Mouse (Mus musculus): ENCODE measurements around the gene Pard6b. TPM values are rescaled to one million over a fixed set of nuclear protein-coding genes. Genes with fewer than 3 reads are reported as not detected.

The Pard6b gene
- polyA plus RNA-seq, 1 experiment from 2014 or later, result 2.3 TPM

DNA sequence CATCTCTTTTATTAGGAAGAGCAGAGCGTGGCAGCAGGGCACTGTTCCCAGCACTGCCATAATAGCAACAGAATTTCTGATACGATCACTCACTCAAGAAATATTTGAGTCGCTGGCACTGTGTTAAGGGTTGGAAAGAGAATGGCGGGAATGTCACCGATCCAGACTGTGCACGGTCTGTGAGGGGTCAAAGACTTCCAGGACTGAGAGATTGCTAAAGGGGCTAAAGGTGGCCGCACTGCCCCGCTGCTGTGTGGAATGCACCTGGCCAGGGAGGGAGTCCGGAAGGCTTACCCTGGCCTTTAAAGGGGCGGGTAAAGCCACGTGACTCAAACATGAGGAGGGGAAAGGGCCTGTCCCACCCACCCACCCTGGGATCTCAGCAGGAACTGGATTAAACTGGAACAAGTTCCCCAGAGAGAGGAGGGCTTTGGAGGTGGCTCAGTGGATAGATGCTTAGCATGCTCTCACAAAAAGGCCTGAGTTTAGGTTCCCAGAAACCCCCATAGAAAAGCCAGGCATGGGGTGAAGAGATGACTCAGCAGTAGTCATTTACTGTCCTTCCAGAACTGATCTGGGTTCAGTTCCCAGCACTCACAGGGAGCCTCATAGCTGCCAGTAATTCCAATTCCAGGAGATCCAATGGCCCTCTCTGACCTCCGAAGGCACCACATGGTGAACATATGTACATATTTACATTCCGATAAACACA is 22.2 kb upstream of the Pard6b start:
- no peaks in the 10 kb centered on the region for H3K9me3 ChIP-seq (ENCODE audit: low read length)
- TF ChIP-seq EP300 (IDR thresholded peaks at IDR 0.05; ENCODE audit: low read depth) (no peak), CTCF (IDR thresholded peaks at IDR 0.05; ENCODE audit: low read depth) (no peak)
- DNase-seq (no peak), ATAC-seq (peak; percentile 76)
- no peaks in the 10 kb centered on the region for H3K27me3 ChIP-seq (ENCODE audit: insufficient read depth, low read length)
- 43% methylated on average over 13 of the region's 13 CpGs for WGBS (ENCODE audit: insufficient replicate concordance)
- H3K4me3 ChIP-seq (ENCODE audit: low read depth, low read length), result no peak overlapping the region
- H3K4me2 ChIP-seq (ENCODE audit: low read depth, low read length), result no peak overlapping the region
- H3K4me1 ChIP-seq (ENCODE audit: insufficient read depth), result no peaks in the 10 kb centered on the region
- no peak overlapping the region for H3K9ac ChIP-seq (replicated peaks)
- H3K27ac ChIP-seq (ENCODE audit: low read depth), result no peak overlapping the region
- H3K36me3 ChIP-seq (replicated peaks; ENCODE audit: insufficient read depth, low read length), result no peaks in the 10 kb centered on the region

- no peak for ATAC-seq
- 79% methylated on average over 6 of the region's 6 CpGs for WGBS (ENCODE audit: insufficient replicate concordance)
- H3K4me2 ChIP-seq (ENCODE audit: low read depth, low read length), result no peak overlapping the region
Observed at GRCm38 (mm10) chr2:168059200-168059790, 21.5 kb upstream of the Pard6b start.

DNA sequence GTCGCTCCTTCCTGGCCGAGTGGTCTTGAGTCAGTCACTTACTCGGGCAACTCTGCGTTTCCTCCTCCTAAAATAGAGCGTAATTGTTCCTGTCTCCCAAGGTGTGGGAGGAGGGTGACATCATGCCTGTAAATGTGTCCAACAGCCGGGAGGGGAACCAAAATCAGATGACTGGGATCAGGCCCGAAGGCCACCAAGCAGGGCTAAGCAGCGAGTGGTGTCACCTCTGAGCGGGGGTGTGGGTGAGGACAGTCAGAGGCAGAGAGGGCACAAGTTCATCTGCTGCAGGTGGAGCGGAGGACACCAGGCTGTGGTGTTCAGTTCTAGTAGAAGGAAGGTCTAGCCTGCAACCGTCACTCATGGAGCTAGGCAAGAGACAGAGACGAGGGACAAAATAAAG is 17.1 kb upstream of the Pard6b start:
- Histone ChIP-seq H3K27me3 (ENCODE audit: insufficient read depth, low read length) (no peaks in the 10 kb centered on the region), H3K36me3 (replicated peaks; ENCODE audit: insufficient read depth, low read length) (no peaks in the 10 kb centered on the region), H3K9ac (replicated peaks) (no peak overlapping the region), H3K4me3 (ENCODE audit: low read depth, low read length) (no peak overlapping the region), H3K4me1 (ENCODE audit: insufficient read depth) (no peaks in the 10 kb centered on the region), H3K4me2 (ENCODE audit: low read depth, low read length) (no peak overlapping the region), H3K27ac (ENCODE audit: low read depth) (no peak overlapping the region), H3K9me3 (ENCODE audit: low read length) (no peaks in the 10 kb centered on the region)
- no peak for ATAC-seq
- WGBS (ENCODE audit: insufficient replicate concordance), result 81% methylated on average over 12 of the region's 12 CpGs
- DNase-seq, result no peak
- TF ChIP-seq CTCF (IDR thresholded peaks at IDR 0.05; ENCODE audit: low read depth), result no peak
- TF ChIP-seq EP300 (IDR thresholded peaks at IDR 0.05; ENCODE audit: low read depth), result no peak

More at GRCm38 (mm10) chr2:168059200-168059790, 21.5 kb upstream of the Pard6b start:
- Histone ChIP-seq H3K36me3 (replicated peaks; ENCODE audit: insufficient read depth, low read length) (no peaks in the 10 kb centered on the region), H3K27ac (ENCODE audit: low read depth) (no peak overlapping the region), H3K9me3 (ENCODE audit: low read length) (no peaks in the 10 kb centered on the region), H3K4me1 (ENCODE audit: insufficient read depth) (no peaks in the 10 kb centered on the region), H3K27me3 (ENCODE audit: insufficient read depth, low read length) (no peaks in the 10 kb centered on the region), H3K4me3 (ENCODE audit: low read depth, low read length) (no peak overlapping the region), H3K9ac (replicated peaks) (no peak overlapping the region)
- TF ChIP-seq EP300 (IDR thresholded peaks at IDR 0.05; ENCODE audit: low read depth) (no peak), CTCF (IDR thresholded peaks at IDR 0.05; ENCODE audit: low read depth) (peak; percentile 39; the same call in 1 of the 2 replicates)
- no peak for DNase-seq

DNA sequence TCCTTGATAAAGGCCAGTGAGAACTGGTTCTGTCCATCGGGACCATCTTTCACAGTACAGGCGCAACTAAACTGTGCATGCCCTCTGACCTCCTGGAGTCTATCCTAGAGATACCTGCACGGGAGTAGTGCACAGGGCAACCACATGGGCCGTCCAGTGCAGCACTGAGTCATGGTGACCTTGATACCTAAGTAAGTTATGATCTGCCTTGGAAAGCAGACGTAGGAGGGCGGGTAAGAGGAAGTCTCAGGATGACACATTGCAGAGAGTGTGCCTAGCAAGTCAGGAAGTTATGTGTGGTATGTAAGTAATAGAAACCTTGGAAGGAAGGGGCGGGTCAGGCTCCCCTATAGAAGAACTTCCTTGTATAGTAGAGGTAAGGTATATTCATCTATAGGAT is 15.3 kb upstream of the Pard6b start:
- 47% methylated on average over 7 of the region's 7 CpGs for WGBS (ENCODE audit: insufficient replicate concordance)
- Histone ChIP-seq H3K9ac (replicated peaks) (no peak overlapping the region), H3K27ac (ENCODE audit: low read depth) (no peak overlapping the region)

DNA sequence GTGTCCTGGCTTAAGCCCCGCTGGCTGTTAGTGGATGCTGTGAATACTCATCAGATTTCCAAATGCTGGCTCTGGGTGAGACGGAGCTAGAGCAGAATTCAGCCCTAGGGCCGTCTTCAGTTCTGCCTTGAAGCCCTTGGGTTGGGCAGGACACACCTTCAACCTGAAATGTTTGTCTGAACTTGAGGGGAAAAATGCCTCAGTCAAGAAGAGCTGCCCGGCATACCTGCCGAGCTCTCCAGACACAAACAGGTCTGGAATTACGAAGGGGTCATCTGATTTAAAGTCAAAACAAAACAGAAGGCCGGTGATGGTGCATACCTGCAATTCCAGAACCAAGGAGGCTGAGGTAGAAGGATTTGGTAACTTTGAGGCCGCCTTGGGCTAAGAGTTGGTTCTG is 14.0 kb upstream of the Pard6b start:
- WGBS (ENCODE audit: insufficient replicate concordance), result 75% methylated on average over 8 of the region's 8 CpGs
- H3K27ac ChIP-seq (ENCODE audit: low read depth), result no peak overlapping the region
- H3K36me3 ChIP-seq (replicated peaks; ENCODE audit: insufficient read depth, low read length), result no peaks in the 10 kb centered on the region
- H3K4me1 ChIP-seq (ENCODE audit: insufficient read depth), result no peaks in the 10 kb centered on the region
- no peak for DNase-seq
- H3K27me3 ChIP-seq (ENCODE audit: insufficient read depth, low read length), result no peaks in the 10 kb centered on the region
- no peaks in the 10 kb centered on the region for H3K9me3 ChIP-seq (ENCODE audit: low read length)
- H3K9ac ChIP-seq (replicated peaks), result no peak overlapping the region
- no peak overlapping the region for H3K4me2 ChIP-seq (ENCODE audit: low read depth, low read length)
- TF ChIP-seq CTCF (IDR thresholded peaks at IDR 0.05; ENCODE audit: low read depth) (no peak), EP300 (IDR thresholded peaks at IDR 0.05; ENCODE audit: low read depth) (no peak)
- no peak overlapping the region for H3K4me3 ChIP-seq (ENCODE audit: low read depth, low read length)
- ATAC-seq, result no peak

More for the DNA sequence above, 15.3 kb upstream of the Pard6b start:
- no peaks in the 10 kb centered on the region for H3K9me3 ChIP-seq (ENCODE audit: low read length)
- DNase-seq (no peak), ATAC-seq (no peak)
- TF ChIP-seq EP300 (IDR thresholded peaks at IDR 0.05; ENCODE audit: low read depth), result no peak
- TF ChIP-seq CTCF (IDR thresholded peaks at IDR 0.05; ENCODE audit: low read depth), result no peak
- no peaks in the 10 kb centered on the region for H3K36me3 ChIP-seq (replicated peaks; ENCODE audit: insufficient read depth, low read length)
- no peak overlapping the region for H3K4me3 ChIP-seq (ENCODE audit: low read depth, low read length)
- H3K27me3 ChIP-seq (ENCODE audit: insufficient read depth, low read length), result no peaks in the 10 kb centered on the region
- H3K4me2 ChIP-seq (ENCODE audit: low read depth, low read length), result no peak overlapping the region
- H3K4me1 ChIP-seq (ENCODE audit: insufficient read depth), result no peaks in the 10 kb centered on the region

- ATAC-seq (no peak), DNase-seq (no peak)
- Histone ChIP-seq H3K4me2 (ENCODE audit: low read depth, low read length) (no peak overlapping the region), H3K36me3 (replicated peaks; ENCODE audit: insufficient read depth, low read length) (no peaks in the 10 kb centered on the region), H3K9me3 (ENCODE audit: low read length) (no peaks in the 10 kb centered on the region), H3K4me1 (ENCODE audit: insufficient read depth) (no peaks in the 10 kb centered on the region), H3K9ac (replicated peaks) (no peak overlapping the region), H3K27me3 (ENCODE audit: insufficient read depth, low read length) (no peaks in the 10 kb centered on the region), H3K27ac (ENCODE audit: low read depth) (no peak overlapping the region), H3K4me3 (ENCODE audit: low read depth, low read length) (no peak overlapping the region)
- TF ChIP-seq CTCF (IDR thresholded peaks at IDR 0.05; ENCODE audit: low read depth) (no peak), EP300 (IDR thresholded peaks at IDR 0.05; ENCODE audit: low read depth) (no peak)
- WGBS (ENCODE audit: insufficient replicate concordance), result 59% methylated on average over 5 of the region's 5 CpGs
Observed at GRCm38 (mm10) chr2:168070425-168070824, 10.4 kb upstream of the Pard6b start.
